Mouse (Mus musculus): ENCODE results near the gene Akap5. TPM values are rescaled to one million over a fixed set of nuclear protein-coding genes. Genes with fewer than 3 reads are reported as not detected.
A peak's percentile ranks its signal among the peaks of the same experiment; 100 is the strongest.

The Akap5 gene
- total and polyA plus RNA-seq, 3 experiments = 0.20 to 1.4 (median 1.3) TPM

DNA sequence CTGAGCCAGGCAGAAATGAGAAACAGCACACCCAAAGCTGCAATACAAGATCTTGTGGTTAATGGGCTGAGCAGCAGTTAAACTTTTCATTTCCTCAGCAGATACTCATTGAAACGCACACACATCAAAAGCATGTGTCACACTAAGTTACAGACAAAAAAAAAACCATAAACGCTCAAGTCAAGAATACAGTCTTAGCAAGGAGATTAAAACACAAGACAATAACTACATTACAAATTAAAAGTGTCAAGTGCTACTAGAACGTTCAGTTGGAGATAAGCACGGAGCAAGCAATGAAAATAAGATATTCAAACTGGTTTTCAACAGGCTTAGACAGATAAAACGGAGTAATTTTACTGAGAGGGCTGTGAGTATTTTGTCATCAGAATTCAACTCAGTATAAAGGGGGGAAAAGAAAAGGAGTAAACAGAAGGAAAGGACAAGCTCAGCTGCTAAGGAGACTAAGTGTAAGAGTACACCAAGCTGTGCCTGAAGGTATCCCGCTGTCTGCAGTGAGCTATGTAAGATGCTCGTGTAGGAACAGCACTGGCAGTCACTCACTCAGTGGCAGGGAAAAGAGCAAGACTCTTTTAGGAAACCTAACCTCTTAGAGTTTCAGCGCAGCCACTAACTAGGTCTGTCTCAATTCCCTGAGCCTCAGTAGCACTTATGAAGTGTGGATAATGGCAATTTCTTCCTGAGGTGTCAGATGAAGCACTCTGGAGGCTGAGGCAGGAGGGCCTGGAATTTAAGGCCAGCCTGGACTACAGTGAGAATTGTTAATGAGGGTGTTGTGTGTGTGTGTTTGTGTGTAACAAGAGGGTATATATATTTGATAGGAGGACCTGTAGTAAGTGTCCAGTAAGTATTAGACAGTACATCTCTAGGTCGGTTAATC is 37.0 kb downstream of the Akap5 start:
- peaks cover 53% of the 10 kb centered on the region for H3K36me3 ChIP-seq (replicated peaks)
- peaks cover 69% of the 10 kb centered on the region for H3K4me1 ChIP-seq (ENCODE audit: insufficient read depth, low read depth, low read length)
- ATAC-seq (ENCODE audit: extremely low read depth, insufficient number of reproducible peaks, low FRiP score, poor library complexity, severe bottlenecking) (peak; percentile 65), DNase-seq (ENCODE audit: low spot score) (peak; percentile 57)
- no peaks in the 10 kb centered on the region for H3K9me3 ChIP-seq (replicated peaks)
- TF ChIP-seq CTCF (IDR thresholded peaks at IDR 0.05; ENCODE audit: low read depth, low read length) (no peak), POLR2AphosphoS5 (IDR thresholded peaks at IDR 0.05; ENCODE audit: insufficient replicate concordance, low read depth, low read length) (no peak), GATA2 (IDR thresholded peaks at IDR 0.05; ENCODE audit: borderline replicate concordance, low read depth, low read length) (no peak), GATA1 (IDR thresholded peaks at IDR 0.05; ENCODE audit: borderline replicate concordance, low read length) (no peak), TAL1 (conservative IDR thresholded peaks at IDR 0.05; ENCODE audit: low read depth, low read length) (no peak)
- H3K27me3 ChIP-seq (ENCODE audit: insufficient read depth, low read length) = no peaks in the 10 kb centered on the region
- H3K4me3 ChIP-seq (ENCODE audit: low read depth, low read length) = peak overlapping the region; percentile 48; the same call in 1 of the 2 replicates

DNA sequence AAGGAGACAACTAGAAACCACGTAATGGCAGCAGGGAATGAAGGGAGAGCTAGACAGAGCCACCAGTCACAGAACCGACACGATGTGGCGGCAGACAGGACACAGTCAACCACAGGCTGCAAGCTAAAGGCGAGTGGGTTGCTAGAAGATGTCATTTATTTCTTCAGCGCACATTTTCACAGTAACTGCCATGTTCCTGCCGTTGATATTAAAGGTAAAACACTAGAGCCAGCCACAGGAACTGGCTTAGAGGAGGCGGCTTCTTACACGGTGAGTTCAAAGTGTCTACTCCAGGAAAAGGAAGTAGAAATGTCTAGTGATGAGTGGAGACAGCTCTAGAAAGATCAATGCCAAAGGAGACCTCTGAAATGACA is 37.6 kb downstream of the Akap5 start:
- ATAC-seq (ENCODE audit: extremely low read depth, insufficient number of reproducible peaks, low FRiP score, poor library complexity, severe bottlenecking) (no peak; the same call in 1 of the 2 replicates), DNase-seq (ENCODE audit: low spot score) (no peak)
- TF ChIP-seq CTCF (IDR thresholded peaks at IDR 0.05; ENCODE audit: low read depth, low read length) = no peak
- no peak for TF ChIP-seq GATA1 (IDR thresholded peaks at IDR 0.05; ENCODE audit: borderline replicate concordance, low read length)
- TF ChIP-seq TAL1 (conservative IDR thresholded peaks at IDR 0.05; ENCODE audit: low read depth, low read length) = no peak
- no peak for TF ChIP-seq GATA2 (IDR thresholded peaks at IDR 0.05; ENCODE audit: borderline replicate concordance, low read depth, low read length)
- no peak for TF ChIP-seq POLR2AphosphoS5 (IDR thresholded peaks at IDR 0.05; ENCODE audit: insufficient replicate concordance, low read depth, low read length)
- Histone ChIP-seq H3K27me3 (ENCODE audit: insufficient read depth, low read length) (no peaks in the 10 kb centered on the region), H3K4me1 (ENCODE audit: insufficient read depth, low read depth, low read length) (peaks cover 69% of the 10 kb centered on the region), H3K9me3 (replicated peaks) (no peaks in the 10 kb centered on the region), H3K36me3 (replicated peaks) (peaks cover 51% of the 10 kb centered on the region), H3K4me3 (ENCODE audit: low read depth, low read length) (peak overlapping the region; percentile 48; the same call in 1 of the 2 replicates)

DNA sequence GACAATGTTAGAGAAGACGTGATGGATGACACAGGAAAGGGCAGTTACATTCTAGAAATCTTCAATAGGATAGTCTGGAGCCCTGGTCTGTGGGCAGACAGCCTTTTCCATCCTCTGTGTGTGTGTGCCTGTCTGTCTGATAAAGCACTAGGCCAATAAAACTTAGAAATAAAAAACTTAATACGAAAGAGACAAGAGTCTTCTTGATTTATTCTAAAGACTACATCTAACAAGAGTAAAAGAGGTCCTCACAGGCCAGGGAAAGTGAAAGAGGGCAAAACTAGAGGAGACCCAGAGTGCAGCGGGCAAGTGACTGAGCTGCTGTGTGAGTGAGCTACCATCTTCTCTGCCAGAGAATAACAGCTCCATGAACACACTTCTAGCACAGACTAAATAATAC is 41.6 kb downstream of the Akap5 start:
- no peaks in the 10 kb centered on the region for H3K27me3 ChIP-seq (ENCODE audit: insufficient read depth, low read length)
- no peaks in the 10 kb centered on the region for H3K9me3 ChIP-seq (replicated peaks)
- DNase-seq (ENCODE audit: low spot score) (no peak), ATAC-seq (ENCODE audit: extremely low read depth, insufficient number of reproducible peaks, low FRiP score, poor library complexity, severe bottlenecking) (no peak)
- TF ChIP-seq POLR2AphosphoS5 (IDR thresholded peaks at IDR 0.05; ENCODE audit: insufficient replicate concordance, low read depth, low read length) (no peak), TAL1 (conservative IDR thresholded peaks at IDR 0.05; ENCODE audit: low read depth, low read length) (no peak), CTCF (IDR thresholded peaks at IDR 0.05; ENCODE audit: low read depth, low read length) (no peak), GATA2 (IDR thresholded peaks at IDR 0.05; ENCODE audit: borderline replicate concordance, low read depth, low read length) (no peak), GATA1 (IDR thresholded peaks at IDR 0.05; ENCODE audit: borderline replicate concordance, low read length) (no peak)
- peaks cover 40% of the 10 kb centered on the region for H3K36me3 ChIP-seq (replicated peaks)
- no peak overlapping the region; the same call in 1 of the 2 replicates for H3K4me3 ChIP-seq (ENCODE audit: low read depth, low read length)
- H3K4me1 ChIP-seq (ENCODE audit: insufficient read depth, low read depth, low read length) = peaks cover 73% of the 10 kb centered on the region

DNA sequence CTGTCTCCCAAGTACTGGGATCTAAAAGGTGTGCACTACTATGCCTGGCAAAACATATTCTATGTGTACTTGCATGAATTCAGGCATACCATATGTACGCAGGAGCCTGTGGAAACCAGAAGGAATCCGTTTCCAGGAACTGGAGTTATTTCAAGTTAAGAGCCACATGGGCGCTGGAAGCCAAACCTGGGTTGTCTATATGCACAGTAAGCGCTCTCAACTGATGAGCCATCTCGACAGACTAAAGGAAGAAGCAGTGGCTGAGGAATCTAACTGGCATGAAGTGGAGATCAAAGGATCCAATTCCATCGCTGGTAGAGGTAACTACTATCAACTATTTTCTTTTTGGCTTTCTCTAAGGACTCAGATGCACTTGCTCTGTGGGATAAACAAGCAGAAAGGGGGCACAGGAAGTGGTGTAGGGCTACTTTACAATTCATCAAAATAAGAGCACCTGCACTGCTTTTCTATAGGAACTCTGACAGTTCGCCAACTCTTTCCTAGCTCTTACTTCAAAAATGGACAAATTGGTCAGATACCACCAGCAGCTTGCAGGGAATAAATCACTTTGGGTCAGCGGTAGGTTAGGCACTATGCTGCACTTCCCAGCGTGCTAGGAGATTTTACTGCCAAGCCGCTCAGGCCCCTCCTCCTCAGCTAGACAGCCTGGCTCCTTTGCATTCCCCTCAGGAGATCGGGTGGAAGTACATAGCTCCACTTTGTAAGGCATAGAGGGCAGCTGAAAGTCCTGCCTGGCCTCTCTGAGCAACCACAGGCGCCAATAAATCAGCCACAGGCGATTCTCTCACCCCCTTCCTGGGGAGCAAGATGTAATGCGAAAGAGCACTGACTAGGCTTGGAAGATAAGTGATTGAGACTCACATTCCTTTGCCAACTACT is 42.7 kb downstream of the Akap5 start:
- Histone ChIP-seq H3K36me3 (replicated peaks) (peaks cover 38% of the 10 kb centered on the region), H3K9me3 (replicated peaks) (no peaks in the 10 kb centered on the region), H3K27me3 (ENCODE audit: insufficient read depth, low read length) (no peaks in the 10 kb centered on the region), H3K4me1 (ENCODE audit: insufficient read depth, low read depth, low read length) (peaks cover 74% of the 10 kb centered on the region), H3K4me3 (ENCODE audit: low read depth, low read length) (peak overlapping the region; percentile 91)
- DNase-seq (ENCODE audit: low spot score) (peak; percentile 33), ATAC-seq (ENCODE audit: extremely low read depth, insufficient number of reproducible peaks, low FRiP score, poor library complexity, severe bottlenecking) (0 out of 2 replicates have a peak, but pooled peaks have one; percentile 0)
- no peak for TF ChIP-seq CTCF (IDR thresholded peaks at IDR 0.05; ENCODE audit: low read depth, low read length)
- TF ChIP-seq POLR2AphosphoS5 (IDR thresholded peaks at IDR 0.05; ENCODE audit: insufficient replicate concordance, low read depth, low read length) = peak; percentile 72; the same call in 1 of the 2 replicates
- no peak for TF ChIP-seq GATA1 (IDR thresholded peaks at IDR 0.05; ENCODE audit: borderline replicate concordance, low read length)

DNA sequence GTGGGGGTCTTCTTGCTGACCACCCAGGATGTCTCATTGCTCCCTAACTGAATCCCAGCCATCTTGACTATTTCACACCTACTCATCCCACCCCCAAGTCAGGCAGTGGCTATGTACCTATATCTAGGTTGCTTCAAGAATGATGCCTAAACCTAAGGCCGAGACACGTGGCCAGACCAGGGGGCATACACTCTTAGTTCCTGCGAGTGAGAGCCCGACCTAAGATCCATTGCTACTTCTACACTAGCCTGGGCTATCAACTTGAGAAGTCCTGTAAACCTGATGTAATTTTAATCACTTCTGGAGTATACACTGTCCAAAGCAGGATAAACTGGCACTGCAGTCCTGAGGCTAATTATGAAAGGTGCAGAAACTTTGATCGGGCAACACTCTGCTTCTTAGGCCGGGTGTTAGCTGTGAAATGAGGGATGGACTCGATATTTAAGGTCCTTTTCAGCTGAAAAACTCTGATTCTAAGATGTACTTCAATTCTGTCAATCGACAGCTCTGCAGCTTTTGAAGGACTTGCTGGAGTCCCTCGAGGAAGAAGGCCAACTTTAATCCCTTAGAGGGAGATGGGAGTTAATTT is 43.6 kb downstream of the Akap5 start:
- ATAC-seq (ENCODE audit: extremely low read depth, insufficient number of reproducible peaks, low FRiP score, poor library complexity, severe bottlenecking) = no peak
- TF ChIP-seq CTCF (IDR thresholded peaks at IDR 0.05; ENCODE audit: low read depth, low read length) = no peak
- no peak for TF ChIP-seq TAL1 (conservative IDR thresholded peaks at IDR 0.05; ENCODE audit: low read depth, low read length)
- no peak for TF ChIP-seq GATA1 (IDR thresholded peaks at IDR 0.05; ENCODE audit: borderline replicate concordance, low read length)
- no peak for TF ChIP-seq GATA2 (IDR thresholded peaks at IDR 0.05; ENCODE audit: borderline replicate concordance, low read depth, low read length)
- no peak for TF ChIP-seq POLR2AphosphoS5 (IDR thresholded peaks at IDR 0.05; ENCODE audit: insufficient replicate concordance, low read depth, low read length)

More for the DNA sequence above, 43.6 kb downstream of the Akap5 start:
- no peaks in the 10 kb centered on the region for H3K27me3 ChIP-seq (ENCODE audit: insufficient read depth, low read length)
- H3K9me3 ChIP-seq (replicated peaks) = no peaks in the 10 kb centered on the region
- H3K4me1 ChIP-seq (ENCODE audit: insufficient read depth, low read depth, low read length) = peaks cover 73% of the 10 kb centered on the region
- peak overlapping the region; percentile 91 for H3K4me3 ChIP-seq (ENCODE audit: low read depth, low read length)
- DNase-seq (ENCODE audit: low spot score) = no peak
- H3K36me3 ChIP-seq (replicated peaks) = peaks cover 41% of the 10 kb centered on the region
